Mouse (Mus musculus) CD4-positive, CD25-positive, alpha-beta regulatory T cell, adult 4 months (primary cell): ENCODE data around the gene Sh3bp5. TPM values are rescaled to one million over a fixed set of nuclear protein-coding genes. Genes with fewer than 3 reads are reported as not detected.

Source experiments
- ATAC-seq: one replicate; pipeline ENCODE4 v1.8.0; 2017
- polyA plus RNA-seq, 2 experiments: library from polyadenylated mRNA; unstranded; fragments of 100-300 nt; shearing (Covaris generic); gene quantifications; one replicate each; pipeline ENCODE4 v1.2.1; 2017

Gene Sh3bp5
- polyA plus RNA-seq, 2 experiments from 2014 or later = 15.4 to 16.8 TPM

GRCm38 (mm10) chr14:31336369-31337155, 99.3 kb downstream of the Sh3bp5 start, which contains the start of gene Capn7:
Gene Capn7 (plus strand): TSS chr14:31336638.
- peak; percentile 87 for ATAC-seq

GRCm38 (mm10) chr14:31335765-31336164, 100.1 kb downstream of the Sh3bp5 start:
- no peak for ATAC-seq

- ATAC-seq = no peak
These were observed 104.9 kb downstream of the Sh3bp5 start for GRCm38 (mm10) chr14:31330957-31331356.

- no peak for ATAC-seq
These were observed 106.1 kb downstream of the Sh3bp5 start for GRCm38 (mm10) chr14:31329741-31330140.

- no peak for ATAC-seq
These were observed 108.2 kb downstream of the Sh3bp5 start for GRCm38 (mm10) chr14:31327681-31328080.

GRCm38 (mm10) chr14:31327196-31327595, 108.7 kb downstream of the Sh3bp5 start:
- ATAC-seq = no peak

- no peak for ATAC-seq
These were observed 109.1 kb downstream of the Sh3bp5 start for GRCm38 (mm10) chr14:31326770-31327169.

- no peak for ATAC-seq
These were observed 110.3 kb downstream of the Sh3bp5 start for GRCm38 (mm10) chr14:31325551-31325950.

- ATAC-seq = no peak
These were observed 111.0 kb downstream of the Sh3bp5 start for GRCm38 (mm10) chr14:31324851-31325250.

GRCm38 (mm10) chr14:31323849-31324792, 111.8 kb downstream of the Sh3bp5 start, which contains the start of gene Dnah1:
Gene Dnah1 (minus strand): TSS chr14:31323896.
- ATAC-seq = peak; percentile 84

- no peak for ATAC-seq
These were observed 112.7 kb downstream of the Sh3bp5 start for GRCm38 (mm10) chr14:31323189-31323588.

- ATAC-seq = no peak
These were observed 113.7 kb downstream of the Sh3bp5 start for GRCm38 (mm10) chr14:31322191-31322590.

- no peak for ATAC-seq
These were observed 114.7 kb downstream of the Sh3bp5 start for GRCm38 (mm10) chr14:31321181-31321580.

GRCm38 (mm10) chr14:31319546-31319945, 116.3 kb downstream of the Sh3bp5 start:
- ATAC-seq = no peak

- ATAC-seq = no peak
These were observed 118.1 kb downstream of the Sh3bp5 start for GRCm38 (mm10) chr14:31317754-31318153.

- no peak for ATAC-seq
These were observed 119.3 kb downstream of the Sh3bp5 start for GRCm38 (mm10) chr14:31316613-31317012.

- no peak for ATAC-seq
These were observed 122.7 kb downstream of the Sh3bp5 start for GRCm38 (mm10) chr14:31313192-31313591.

Other genes with a start within 250 kb of the Sh3bp5 start
- gene Tnnc1, start 227.8 kb downstream of the Sh3bp5 start, polyA plus RNA-seq = not detected
- 100 to 1,000 TPM; 151 to 190 TPM for gene Nisch, start 219.1 kb downstream of the Sh3bp5 start, polyA plus RNA-seq
- not detected for gene Sema3g, start 218.2 kb downstream of the Sh3bp5 start, polyA plus RNA-seq
- gene Phf7, start 184.8 kb downstream of the Sh3bp5 start, polyA plus RNA-seq = 10 to 100 TPM; 11.8 to 12.2 TPM
- gene Bap1, start 184.6 kb downstream of the Sh3bp5 start, polyA plus RNA-seq = 10 to 100 TPM; 26.4 to 36.3 TPM
- under 1 TPM in 1 of 2 experiments, not detected in 1; 0.06 TPM for gene Dnah1, start 112.2 kb downstream of the Sh3bp5 start, polyA plus RNA-seq
- gene Capn7, start 99.4 kb downstream of the Sh3bp5 start, polyA plus RNA-seq = 10 to 100 TPM; 16.0 to 18.3 TPM
- gene Eaf1, start 58.3 kb upstream of the Sh3bp5 start, polyA plus RNA-seq = 10 to 100 TPM in 1 of 2 experiments, 1 to 10 TPM in 1; 9.8 to 10.8 TPM
- gene Mettl6, start 59.0 kb upstream of the Sh3bp5 start, polyA plus RNA-seq = 10 to 100 TPM; 68.2 to 69.7 TPM
- gene Colq, start 155.3 kb upstream of the Sh3bp5 start, polyA plus RNA-seq = 1 to 10 TPM; 5.6 to 8.5 TPM
- gene Gm49387, start 204.8 kb upstream of the Sh3bp5 start, polyA plus RNA-seq = under 1 TPM in 1 of 2 experiments, not detected in 1; 0.62 TPM
- gene Btd, start 204.9 kb upstream of the Sh3bp5 start, polyA plus RNA-seq = 10 to 100 TPM; 27.1 to 29.5 TPM
- gene Hacl1, start 205.2 kb upstream of the Sh3bp5 start, polyA plus RNA-seq = 10 to 100 TPM; 33.3 to 37.9 TPM